Mouse (Mus musculus): ENCODE measurements at regions not wholly inside any gene's neighbourhood (a gene's known extent, or its start where the extent isn't known, plus 50 kb on each side); places are given as distances from the start of the nearest gene placed in this dataset.

- WGBS, result 93% methylated on average over 2 of the region's 2 CpGs
- Histone ChIP-seq H3K36me3 (replicated peaks) (no peaks in the 10 kb centered on the region), H3K27me3 (replicated peaks) (no peaks in the 10 kb centered on the region), H3K4me2 (no peak overlapping the region), H3K4me1 (no peaks in the 10 kb centered on the region), H3K4me3 (no peak overlapping the region), H3K27ac (no peak overlapping the region), H3K9me3 (no peaks in the 10 kb centered on the region), H3K9ac (no peak overlapping the region)
- ATAC-seq (replicated peaks), result no peak
Observed at GRCm38 (mm10) chr1:186497333-186497732, 208.5 kb downstream of the Tgfb2 start.

GRCm38 (mm10) chr1:186494411-186494783 lies 211.4 kb downstream of the Tgfb2 start:
- Histone ChIP-seq H3K27ac (no peak overlapping the region), H3K9ac (no peak overlapping the region), H3K4me2 (no peak overlapping the region), H3K36me3 (replicated peaks) (no peaks in the 10 kb centered on the region), H3K4me1 (no peaks in the 10 kb centered on the region), H3K27me3 (replicated peaks) (no peaks in the 10 kb centered on the region), H3K9me3 (no peaks in the 10 kb centered on the region), H3K4me3 (no peak overlapping the region)
- 87% methylated on average over 5 of the region's 5 CpGs for WGBS
- no peak for ATAC-seq (replicated peaks)

- 81% methylated on average over 14 of the region's 14 CpGs for WGBS
- no peak for ATAC-seq (replicated peaks)
- no peaks in the 10 kb centered on the region for H3K27me3 ChIP-seq (replicated peaks)
Observed at GRCm38 (mm10) chr1:186493664-186494410, 212.0 kb downstream of the Tgfb2 start.

GRCm38 (mm10) chr1:186482177-186482576 lies 223.6 kb downstream of the Tgfb2 start:
- Histone ChIP-seq H3K27ac (no peak overlapping the region), H3K36me3 (replicated peaks) (no peaks in the 10 kb centered on the region), H3K9me3 (no peaks in the 10 kb centered on the region), H3K9ac (no peak overlapping the region), H3K27me3 (replicated peaks) (no peaks in the 10 kb centered on the region), H3K4me1 (no peaks in the 10 kb centered on the region), H3K4me2 (no peak overlapping the region), H3K4me3 (no peak overlapping the region)
- WGBS, result 86% methylated on average over 8 of the region's 8 CpGs
- no peak for ATAC-seq (replicated peaks)

More at GRCm38 (mm10) chr1:186493664-186494410, 212.0 kb downstream of the Tgfb2 start:
- H3K4me3 ChIP-seq, result no peak overlapping the region
- H3K4me1 ChIP-seq, result no peaks in the 10 kb centered on the region
- H3K27ac ChIP-seq, result no peak overlapping the region
- H3K9me3 ChIP-seq, result no peaks in the 10 kb centered on the region
- no peaks in the 10 kb centered on the region for H3K36me3 ChIP-seq (replicated peaks)
- no peak overlapping the region for H3K4me2 ChIP-seq
- H3K9ac ChIP-seq, result no peak overlapping the region

- Histone ChIP-seq H3K4me1 (no peaks in the 10 kb centered on the region), H3K36me3 (replicated peaks) (no peaks in the 10 kb centered on the region), H3K9ac (no peak overlapping the region), H3K4me3 (no peak overlapping the region), H3K27ac (no peak overlapping the region), H3K27me3 (replicated peaks) (no peaks in the 10 kb centered on the region), H3K9me3 (no peaks in the 10 kb centered on the region), H3K4me2 (no peak overlapping the region)
- no peak for ATAC-seq (replicated peaks)
- WGBS, result 90% methylated on average over 1 of the region's 1 CpGs
Observed at GRCm38 (mm10) chr1:186480019-186480418, 225.8 kb downstream of the Tgfb2 start.

- H3K4me3 ChIP-seq, result no peak overlapping the region
- H3K4me2 ChIP-seq, result no peak overlapping the region
- H3K9ac ChIP-seq, result no peak overlapping the region
- WGBS, result 80% methylated on average over 8 of the region's 8 CpGs
- 0 out of 2 replicates have a peak, but pooled peaks cover 7% of the 10 kb centered on the region for H3K4me1 ChIP-seq
- no peaks in the 10 kb centered on the region for H3K27me3 ChIP-seq (replicated peaks)
- ATAC-seq (replicated peaks), result no peak
- H3K27ac ChIP-seq, result no peak overlapping the region
- no peaks in the 10 kb centered on the region for H3K9me3 ChIP-seq
- H3K36me3 ChIP-seq (replicated peaks), result no peaks in the 10 kb centered on the region
Observed at GRCm38 (mm10) chr1:186478428-186479238, 227.2 kb downstream of the Tgfb2 start.

- Histone ChIP-seq H3K27me3 (replicated peaks) (no peaks in the 10 kb centered on the region), H3K4me3 (no peak overlapping the region), H3K4me2 (no peak overlapping the region), H3K9ac (no peak overlapping the region), H3K9me3 (no peaks in the 10 kb centered on the region), H3K4me1 (0 out of 2 replicates have a peak, but pooled peaks cover 7% of the 10 kb centered on the region), H3K27ac (peak overlapping the region; percentile 71), H3K36me3 (replicated peaks) (no peaks in the 10 kb centered on the region)
- WGBS, result 23% methylated on average over 2 of the region's 2 CpGs
- peak; percentile 86 for ATAC-seq (replicated peaks)
Observed at GRCm38 (mm10) chr1:186474844-186475243, 230.9 kb downstream of the Tgfb2 start.

- H3K9ac ChIP-seq, result no peak overlapping the region
- 0 out of 2 replicates have a peak, but pooled peaks cover 7% of the 10 kb centered on the region for H3K4me1 ChIP-seq
- 30% methylated on average over 1 of the region's 1 CpGs for WGBS
- no peak for ATAC-seq (replicated peaks)
- H3K27ac ChIP-seq, result peak overlapping the region; percentile 71
- H3K9me3 ChIP-seq, result no peaks in the 10 kb centered on the region
- H3K4me2 ChIP-seq, result no peak overlapping the region
- no peaks in the 10 kb centered on the region for H3K27me3 ChIP-seq (replicated peaks)
- H3K36me3 ChIP-seq (replicated peaks), result no peaks in the 10 kb centered on the region
- no peak overlapping the region for H3K4me3 ChIP-seq
Observed at GRCm38 (mm10) chr1:186474385-186474784, 231.4 kb downstream of the Tgfb2 start.

- Histone ChIP-seq H3K9me3 (no peaks in the 10 kb centered on the region), H3K27ac (no peak overlapping the region), H3K9ac (no peak overlapping the region), H3K4me2 (no peak overlapping the region), H3K36me3 (replicated peaks) (no peaks in the 10 kb centered on the region), H3K4me3 (no peak overlapping the region), H3K27me3 (replicated peaks) (no peaks in the 10 kb centered on the region), H3K4me1 (0 out of 2 replicates have a peak, but pooled peaks cover 7% of the 10 kb centered on the region)
- 91% methylated on average over 10 of the region's 10 CpGs for WGBS
- ATAC-seq (replicated peaks), result no peak
Observed at GRCm38 (mm10) chr1:186472955-186473354, 232.8 kb downstream of the Tgfb2 start.

- WGBS, result 93% methylated on average over 5 of the region's 5 CpGs
- Histone ChIP-seq H3K4me3 (no peak overlapping the region), H3K9ac (no peak overlapping the region), H3K27ac (no peak overlapping the region), H3K9me3 (no peaks in the 10 kb centered on the region), H3K4me2 (no peak overlapping the region), H3K36me3 (replicated peaks) (no peaks in the 10 kb centered on the region), H3K27me3 (replicated peaks) (no peaks in the 10 kb centered on the region), H3K4me1 (no peaks in the 10 kb centered on the region)
- no peak for ATAC-seq (replicated peaks)
Observed at GRCm38 (mm10) chr1:186465526-186465925, 240.3 kb downstream of the Tgfb2 start.

GRCm38 (mm10) chr1:186460742-186461141 lies 245.0 kb downstream of the Tgfb2 start:
- no peak for ATAC-seq (replicated peaks)
- Histone ChIP-seq H3K4me3 (no peak overlapping the region), H3K4me1 (no peaks in the 10 kb centered on the region), H3K36me3 (replicated peaks) (no peaks in the 10 kb centered on the region), H3K27me3 (replicated peaks) (no peaks in the 10 kb centered on the region), H3K4me2 (no peak overlapping the region), H3K9me3 (no peaks in the 10 kb centered on the region), H3K9ac (no peak overlapping the region), H3K27ac (no peak overlapping the region)
- WGBS, result 89% methylated on average over 10 of the region's 10 CpGs

- Histone ChIP-seq H3K27me3 (replicated peaks) (no peaks in the 10 kb centered on the region), H3K9me3 (no peaks in the 10 kb centered on the region), H3K9ac (no peak overlapping the region), H3K4me1 (no peaks in the 10 kb centered on the region), H3K27ac (no peak overlapping the region), H3K4me3 (no peak overlapping the region), H3K4me2 (no peak overlapping the region), H3K36me3 (replicated peaks) (no peaks in the 10 kb centered on the region)
- 32% methylated on average over 2 of the region's 2 CpGs for WGBS
- no peak for ATAC-seq (replicated peaks)
Observed at GRCm38 (mm10) chr1:186458099-186458637, 247.6 kb downstream of the Tgfb2 start.
